Mouse (Mus musculus) CH12.LX (cell line): ENCODE results near the gene Txlnb. TPM values are rescaled to one million over a fixed set of nuclear protein-coding genes. Genes with fewer than 3 reads are reported as not detected.

Experiments used
- DNase-seq: peaks from one replicate; pipeline ENCODE4 v3.0.0-alpha.2; 2013; ENCODE audit errors: extremely low read depth
- H3K27ac ChIP-seq: 2 replicates; pipeline ENCODE4 v1.5.1; 2012; ENCODE audit warnings: low read depth, mild to moderate bottlenecking, control low read depth, moderate library complexity; ENCODE audit not compliant: insufficient read depth
- H3K27me3 ChIP-seq: replicated peaks from 2 replicates; pipeline ENCODE3; 2012; ENCODE audit warnings: inconsistent platforms
- H3K36me3 ChIP-seq, 2 experiments: replicated peaks in 1 of 2; 2 replicates each; pipeline versions ENCODE3 to v1.6.1; 2012; ENCODE audit warnings: inconsistent platforms in 1 of 2, low read length in 1 of 2, mild to moderate bottlenecking in 1 of 2, mixed read lengths in 1 of 2, moderate library complexity in 1 of 2; ENCODE audit not compliant: control insufficient read depth in 1 of 2, insufficient read depth in 1 of 2
- H3K4me1 ChIP-seq, 2 experiments: 2 replicates each; pipeline ENCODE4 v1.6.1; 2012; ENCODE audit warnings: inconsistent platforms in 1 of 2, moderate library complexity in 1 of 2; ENCODE audit not compliant: insufficient read depth in 2 of 2, control insufficient read depth in 1 of 2
- H3K4me2 ChIP-seq: 2 replicates; pipeline ENCODE4 v1.6.1; 2012; ENCODE audit warnings: low read depth, mild to moderate bottlenecking, control low read depth; ENCODE audit not compliant: poor library complexity, insufficient read depth, severe bottlenecking
- H3K4me3 ChIP-seq, 3 experiments: fragments of 150-350 bp in 1 of 3; sonication (generic) in 1 of 3; replicated peaks in 1 of 3; 2 replicates each; pipeline versions ENCODE3 to v1.5.1; 2011 to 2012; ENCODE audit warnings: low read depth in 2 of 3, low read length in 2 of 3, mild to moderate bottlenecking in 2 of 3, moderate library complexity in 2 of 3, control low read depth in 1 of 3, improper control_type of control experiment in 1 of 3, inconsistent platforms in 1 of 3, mixed read lengths in 1 of 3; ENCODE audit not compliant: poor library complexity in 1 of 3
- H3K79me2 ChIP-seq: replicated peaks from 2 replicates; pipeline ENCODE4 v1.6.1; 2012; ENCODE audit warnings: mild to moderate bottlenecking, moderate library complexity; ENCODE audit not compliant: control insufficient read depth, poor library complexity, insufficient read depth, severe bottlenecking; ENCODE audit errors: extremely low read depth
- H3K9ac ChIP-seq: 2 replicates; pipeline ENCODE4 v1.6.1; 2012; ENCODE audit warnings: low read depth, mild to moderate bottlenecking, control low read depth, moderate library complexity; ENCODE audit not compliant: insufficient read depth
- H3K9me3 ChIP-seq: replicated peaks from 2 replicates; pipeline ENCODE3; 2012; ENCODE audit warnings: low read length, inconsistent platforms, mixed read lengths
- CHD2 ChIP-seq: IDR thresholded peaks from 2 replicates; pipeline ENCODE4 v1.6.1; 2011; ENCODE audit warnings: low read length, improper control_type of control experiment
- EP300 ChIP-seq: IDR thresholded peaks from 2 replicates; pipeline ENCODE4 v1.6.1; 2011; ENCODE audit warnings: low read length, improper control_type of control experiment
- HCFC1 ChIP-seq: IDR thresholded peaks from 2 replicates; pipeline ENCODE4 v1.6.1; 2012; ENCODE audit warnings: low read depth, mild to moderate bottlenecking, inconsistent platforms, low read length, improper control_type of control experiment
- IRF4 ChIP-seq: IDR thresholded peaks from 2 replicates; pipeline ENCODE4 v1.6.1; 2014; ENCODE audit warnings: low read depth, mild to moderate bottlenecking, inconsistent platforms, low read length, improper control_type of control experiment
- MAFK ChIP-seq: IDR thresholded peaks from 2 replicates; pipeline ENCODE4 v1.6.1; 2011; ENCODE audit warnings: low read length, improper control_type of control experiment; ENCODE audit not compliant: insufficient replicate concordance
- MAX ChIP-seq: IDR thresholded peaks from 2 replicates; pipeline ENCODE4 v1.6.1; 2011; ENCODE audit warnings: low read length, improper control_type of control experiment
- PAX5 ChIP-seq: IDR thresholded peaks from 2 replicates; pipeline ENCODE4 v1.6.1; 2012; ENCODE audit warnings: low read length, inconsistent platforms, mixed read lengths
- POLR2A ChIP-seq: IDR thresholded peaks from 2 replicates; pipeline ENCODE4 v1.6.1; 2011; ENCODE audit warnings: low read depth, mild to moderate bottlenecking, improper control_type of control experiment, low read length
- RCOR1 ChIP-seq: conservative IDR thresholded peaks from 2 replicates; pipeline ENCODE4 v1.6.1; 2012; ENCODE audit warnings: low read depth, mild to moderate bottlenecking, inconsistent platforms, low read length, improper control_type of control experiment
- TBP ChIP-seq: conservative IDR thresholded peaks from 2 replicates; pipeline ENCODE4 v1.6.1; 2011; ENCODE audit warnings: low read depth, low read length, improper control_type of control experiment
- TCF12 ChIP-seq: IDR thresholded peaks from 2 replicates; pipeline ENCODE4 v1.6.1; 2014; ENCODE audit warnings: low read depth, mild to moderate bottlenecking, inconsistent platforms, low read length, improper control_type of control experiment
- UBTF ChIP-seq: IDR thresholded peaks from 2 replicates; pipeline ENCODE4 v1.6.1; 2012; ENCODE audit warnings: low read depth, mild to moderate bottlenecking, inconsistent platforms, low read length, improper control_type of control experiment, moderate library complexity
- USF1 ChIP-seq: IDR thresholded peaks from 2 replicates; pipeline ENCODE4 v1.6.1; 2014; ENCODE audit warnings: low read depth, mild to moderate bottlenecking, inconsistent platforms, low read length, improper control_type of control experiment
- ZC3H11A ChIP-seq: IDR thresholded peaks from 2 replicates; pipeline ENCODE4 v1.6.1; 2012; ENCODE audit warnings: low read depth, mild to moderate bottlenecking, inconsistent platforms, low read length, improper control_type of control experiment
- ZKSCAN1 ChIP-seq: IDR thresholded peaks from 2 replicates; pipeline ENCODE4 v1.6.1; 2012; ENCODE audit warnings: low read depth, inconsistent platforms, low read length, improper control_type of control experiment, borderline replicate concordance
- dilution Hi-C: fragments of 300-500 bp; cut with MboI; formaldehyde crosslinking; loops from 2 replicates; pipeline ENCODE4 v1.14.3; 2020; ENCODE audit warnings: low sequenced_read_pairs; ENCODE audit not compliant: extremely low pct_unique_long_range_greater_than_20kb, extremely low pct_ligation_motif_present
- in situ Hi-C: fragments of 300-500 bp; cut with MboI; formaldehyde crosslinking; loops from 3 replicates; pipeline ENCODE4 v1.14.3; 2019; ENCODE audit warnings: low sequenced_read_pairs, low pct_ligation_motif_present, low pct_unique_long_range_greater_than_20kb, mixed read lengths
- polyA plus RNA-seq: library from polyadenylated mRNA; unstranded; fragments of >175 nt; gene quantifications from 2 replicates; pipeline ENCODE4 v1.2.1, GENCODE M21; 2012; ENCODE audit warnings: low read depth; ENCODE audit not compliant: insufficient read length
- total RNA-seq, 2 experiments: library from RNA; depleted of rRNA; stranded (reverse); fragments of 300-350 nt in 1 of 2; fragments of >200 nt in 1 of 2; gene quantifications; 2 replicates each; pipeline ENCODE4 v1.2.3; 2012 to 2014

The Txlnb gene
- total and polyA plus RNA-seq, 3 experiments, result 2.0 to 5.1 (median 4.9) TPM

DNA sequence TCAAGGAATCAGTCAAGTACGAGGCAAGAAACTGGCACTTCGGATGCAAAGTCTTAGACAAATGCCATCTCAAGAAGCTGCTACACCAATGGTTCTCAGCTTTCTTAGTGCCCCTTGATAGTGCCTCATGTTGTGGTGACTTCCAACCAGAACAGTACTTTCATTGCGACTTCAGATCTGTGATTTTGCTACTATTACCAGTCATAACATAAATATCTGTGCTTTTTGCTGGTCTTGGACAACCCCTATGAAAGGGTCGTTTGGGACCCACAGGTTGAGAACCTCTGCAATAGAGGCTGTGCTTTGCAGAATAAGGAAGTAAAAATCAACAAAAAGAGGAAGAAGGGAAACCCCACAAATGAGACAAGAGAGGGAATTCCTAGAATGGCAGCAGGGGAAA lies 7.7 kb upstream of the Txlnb start (continued):
- peak; percentile 52; the same call in 1 of the 2 replicates for TF ChIP-seq MAFK
- peak; percentile 90 for TF ChIP-seq EP300
- peak; percentile 81 for TF ChIP-seq CHD2
- TF ChIP-seq MAX, result peak; percentile 72
- TF ChIP-seq PAX5, result no peak
- TF ChIP-seq RCOR1, result peak; percentile 89
- TF ChIP-seq ZKSCAN1, result no peak
- peak; percentile 93 for TF ChIP-seq IRF4

DNA sequence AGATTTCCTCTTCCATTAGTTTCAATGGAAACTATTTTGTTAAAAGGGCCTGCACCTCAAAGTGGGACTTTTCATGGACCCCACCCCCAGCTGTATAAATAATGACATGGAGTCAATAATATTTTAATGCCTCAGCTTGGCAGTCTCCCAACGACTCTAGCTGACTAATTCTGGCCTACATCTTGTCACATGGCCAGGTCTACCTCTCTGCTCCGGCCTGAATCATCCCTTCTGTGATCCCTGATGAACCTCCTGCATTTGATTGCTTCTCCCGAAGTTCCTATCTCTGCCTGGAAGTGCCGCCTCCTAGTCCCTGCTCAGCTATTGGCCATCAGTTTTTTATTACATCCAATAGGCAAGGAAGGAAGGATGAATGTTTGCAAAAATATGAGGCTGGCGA lies 2.1 kb upstream of the Txlnb start:
- TF ChIP-seq USF1 (no peak), IRF4 (no peak), TBP (no peak)
- dilution Hi-C loops, result no loop called here

DNA sequence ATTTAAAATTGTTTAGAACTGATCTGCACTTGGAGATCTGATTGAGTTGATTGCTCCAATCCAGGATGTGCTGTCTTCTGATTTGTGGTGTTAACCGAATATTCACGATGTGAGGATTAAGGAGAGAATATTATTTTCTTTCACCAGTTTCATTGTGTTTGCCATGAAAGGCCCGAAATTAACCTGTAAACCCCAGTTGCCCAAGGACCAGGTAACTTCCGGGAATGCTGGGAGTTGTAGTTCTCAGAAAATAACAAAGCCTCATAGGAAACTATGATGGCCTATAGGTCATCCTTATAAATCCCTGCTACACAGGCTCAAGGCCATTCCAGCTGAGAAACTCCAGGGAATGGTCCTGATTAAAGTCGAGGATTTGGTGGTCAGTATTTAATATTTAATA lies 1.6 kb upstream of the Txlnb start:
- in situ Hi-C loops, result no loop called here
- Histone ChIP-seq H3K9me3 (no peaks in the 10 kb centered on the region), H3K79me2 (no peaks in the 10 kb centered on the region), H3K4me2 (no peak overlapping the region), H3K27me3 (no peaks in the 10 kb centered on the region), H3K36me3 (peaks cover 0 to 6% of the 10 kb centered on the region in 2 experiments), H3K9ac (no peak overlapping the region), H3K27ac (no peak overlapping the region), H3K4me3 (no peak overlapping the region), H3K4me1 (peaks cover 16 to 45% of the 10 kb centered on the region in 2 experiments)
- TF ChIP-seq TCF12 (no peak), HCFC1 (peak; percentile 60)
- dilution Hi-C loops, result no loop called here
- no peak for DNase-seq

More for the DNA sequence above, 2.1 kb upstream of the Txlnb start:
- Histone ChIP-seq H3K4me1 (peaks cover 20 to 45% of the 10 kb centered on the region in 2 experiments), H3K9me3 (no peaks in the 10 kb centered on the region), H3K4me3 (no peak overlapping the region), H3K27me3 (no peaks in the 10 kb centered on the region), H3K4me2 (no peak overlapping the region), H3K79me2 (no peaks in the 10 kb centered on the region), H3K27ac (no peak overlapping the region), H3K9ac (no peak overlapping the region), H3K36me3 (peaks cover 0 to 1% of the 10 kb centered on the region in 2 experiments)
- no peak for DNase-seq
- in situ Hi-C loops, result no loop called here

DNA sequence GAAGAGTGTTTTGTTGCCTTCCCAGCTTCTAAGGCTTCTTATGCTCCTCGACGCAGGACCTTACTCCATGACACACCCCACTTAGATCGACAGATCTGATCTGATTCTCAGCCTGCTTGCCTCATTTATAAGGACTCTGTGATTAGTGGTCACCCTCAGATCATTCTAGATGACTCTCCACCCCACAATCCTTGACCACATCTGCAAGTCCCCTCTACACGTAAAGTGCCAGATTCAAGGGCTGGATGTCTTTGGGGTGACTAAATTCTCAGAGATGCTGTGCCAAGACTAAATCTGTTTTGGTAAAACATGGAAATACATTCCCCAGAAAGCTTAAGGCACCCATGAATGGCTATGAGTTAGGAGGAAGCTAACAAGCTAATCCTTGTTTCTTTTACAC lies 799 bp upstream of the Txlnb start:
- no peak for TF ChIP-seq ZC3H11A
- no peak for TF ChIP-seq POLR2A
- TF ChIP-seq UBTF, result no peak
- no peak for TF ChIP-seq HCFC1
- TF ChIP-seq USF1, result no peak
- Histone ChIP-seq H3K4me1 (peaks cover 16 to 52% of the 10 kb centered on the region in 2 experiments), H3K9me3 (no peaks in the 10 kb centered on the region), H3K4me3 (peak overlapping the region in 2 of 3 experiments; percentile 31 to 50), H3K27me3 (no peaks in the 10 kb centered on the region), H3K9ac (peak overlapping the region; percentile 78), H3K4me2 (peak overlapping the region; percentile 85), H3K79me2 (no peaks in the 10 kb centered on the region), H3K27ac (peak overlapping the region; percentile 89), H3K36me3 (peaks cover 0 to 8% of the 10 kb centered on the region in 2 experiments)
- no peak for DNase-seq
- dilution Hi-C loops, result no loop called here
- in situ Hi-C loops, result no loop called here
